ENCODE assay signal across 16 mouse cellular contexts in the genomic region with DNA sequence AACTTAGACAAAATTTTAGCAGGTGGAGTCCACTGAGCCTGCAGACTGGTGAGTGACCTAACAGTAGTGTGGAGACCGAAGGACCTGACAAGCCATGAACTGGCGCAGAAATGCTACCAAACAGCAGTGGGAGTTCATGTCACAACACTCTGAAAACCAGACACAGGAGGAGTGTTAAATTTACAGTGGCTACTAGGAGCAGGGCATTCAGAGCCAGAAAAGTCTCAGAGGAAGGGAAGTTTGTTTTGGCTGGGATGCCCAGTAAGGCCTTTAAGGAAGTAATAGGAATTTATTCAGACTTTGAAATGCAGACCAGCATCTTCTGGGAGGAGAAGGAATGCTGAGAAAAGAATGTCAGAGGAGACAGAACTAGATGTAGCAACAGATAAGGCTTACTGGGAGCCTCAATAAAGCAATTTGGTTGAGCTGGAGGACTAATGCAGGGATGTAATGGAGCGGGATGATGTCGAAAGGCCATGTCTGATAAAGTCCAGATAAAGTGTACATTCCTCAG. TPM values are rescaled to one million over a fixed set of nuclear protein-coding genes. Genes with fewer than 3 reads are reported as not detected.
A peak's percentile ranks its signal among the peaks of the same experiment; 100 is the strongest.
DNase-seq lines count a peak whose midpoint lies in the region; ATAC-seq and TF ChIP-seq lines count a peak whose summit lies in the region.
"Had no signal": no experiment of that assay in that cellular context is flagged by ENCODE, and none has a peak within 500 bp of the region (broad histone marks: within the 10 kb centered on the region; RNA-seq: fewer than 3 reads in every experiment).

No protein-coding gene starts in this region.

- no peaks in the 10 kb centered on the region for H3K27me3 ChIP-seq in heart, embryonic 11.5 days (ENCODE audit: control insufficient read depth, insufficient read depth, low read length)
- H3K27me3 ChIP-seq in liver, adult 2 months (ENCODE audit: control insufficient read depth, insufficient read depth, low read length) = no peaks in the 10 kb centered on the region
- no peaks in the 10 kb centered on the region for H3K27me3 ChIP-seq in liver, postnatal 0 days (ENCODE audit: insufficient read depth, low read length)
- no peaks in the 10 kb centered on the region for H3K27me3 ChIP-seq in heart, embryonic 12.5 days (replicated peaks)
- no peaks in the 10 kb centered on the region for H3K27me3 ChIP-seq in midbrain, embryonic 16.5 days (ENCODE audit: control insufficient read depth, insufficient read depth, low read depth, low read length)
- H3K27me3 ChIP-seq: lung, embryonic 15.5 days; neural tube, embryonic 12.5 days had no signal

- ATAC-seq in heart, embryonic 11.5 days (replicated peaks; ENCODE audit: insufficient number of reproducible peaks, low FRiP score, low TSS enrichment) = no peak
- no peak for ATAC-seq in liver, postnatal 0 days
- no peak for ATAC-seq in heart, embryonic 12.5 days (ENCODE audit: insufficient number of reproducible peaks, low FRiP score)
- ATAC-seq in midbrain, embryonic 16.5 days = no peak

- TF ChIP-seq CTCF in liver, adult 2 months (IDR thresholded peaks at IDR 0.05; ENCODE audit: low read depth, low read length) = no peak
- TF ChIP-seq CTCF in liver, postnatal 0 days (IDR thresholded peaks at IDR 0.05; ENCODE audit: low read depth) = no peak

- WGBS in heart, embryonic 11.5 days (ENCODE audit: insufficient replicate concordance) = 60% methylated on average over 4 of the region's 4 CpGs
- 77% methylated on average over 4 of the region's 4 CpGs for WGBS in liver, adult 2 months
- WGBS in liver, postnatal 0 days (ENCODE audit: insufficient replicate concordance) = 73% methylated on average over 4 of the region's 4 CpGs
- WGBS in heart, embryonic 12.5 days = 38% methylated on average over 4 of the region's 4 CpGs
- 88% methylated on average over 4 of the region's 4 CpGs for WGBS in midbrain, embryonic 16.5 days

- no peak overlapping the region for H3K9ac ChIP-seq in heart, embryonic 11.5 days (ENCODE audit: low read depth, low read length)
- no peak overlapping the region for H3K9ac ChIP-seq in liver, adult 2 months (ENCODE audit: low read depth, low read length)
- no peak overlapping the region for H3K9ac ChIP-seq in liver, postnatal 0 days (replicated peaks)
- H3K9ac ChIP-seq in heart, embryonic 12.5 days = no peak overlapping the region
- no peak overlapping the region for H3K9ac ChIP-seq in midbrain, embryonic 16.5 days (ENCODE audit: low read depth, low read length)
- H3K9ac ChIP-seq: lung, embryonic 15.5 days; neural tube, embryonic 12.5 days had no signal

- no peaks in the 10 kb centered on the region for H3K9me3 ChIP-seq in heart, embryonic 11.5 days (replicated peaks; ENCODE audit: control insufficient read depth, low read length)
- no peaks in the 10 kb centered on the region for H3K9me3 ChIP-seq in liver, postnatal 0 days (ENCODE audit: low read length)
- no peaks in the 10 kb centered on the region for H3K9me3 ChIP-seq in heart, embryonic 12.5 days (replicated peaks)
- no peaks in the 10 kb centered on the region for H3K9me3 ChIP-seq in midbrain, embryonic 16.5 days (replicated peaks; ENCODE audit: control insufficient read depth, low read length, poor library complexity, severe bottlenecking)
- H3K9me3 ChIP-seq: lung, embryonic 15.5 days; neural tube, embryonic 12.5 days had no signal

- no peak for TF ChIP-seq POLR2A in liver, adult 2 months (IDR thresholded peaks at IDR 0.05; ENCODE audit: extremely low read depth, insufficient read depth, low read length)

- DNase-seq in heart, adult 18-20 months = peak; percentile 15
- peak; percentile 5 for DNase-seq in liver, adult 2 months (ENCODE audit: extremely low read depth, low read depth, low spot score)
- no peak for DNase-seq in liver, postnatal 0 days
- DNase-seq in kidney, postnatal 10 days = peak; percentile 9
- no peak for DNase-seq in spleen, postnatal 4 days (ENCODE audit: low spot score in 2 of 2)
- DNase-seq: adrenal gland, postnatal 10 days; cerebellum, adult 2 months; gastrocnemius, postnatal 10 days; liver; thymus, adult 2 months had no signal

- H3K4me2 ChIP-seq in heart, embryonic 11.5 days = no peak overlapping the region
- H3K4me2 ChIP-seq in liver, postnatal 0 days (ENCODE audit: low read depth, low read length) = no peak overlapping the region
- H3K4me2 ChIP-seq in heart, embryonic 12.5 days = no peak overlapping the region
- no peak overlapping the region for H3K4me2 ChIP-seq in midbrain, embryonic 16.5 days (ENCODE audit: low read length)
- H3K4me2 ChIP-seq: lung, embryonic 15.5 days; neural tube, embryonic 12.5 days had no signal

- H3K79me2 ChIP-seq in liver, adult 2 months (ENCODE audit: control insufficient read depth, insufficient read depth, low read length) = no peaks in the 10 kb centered on the region

- no peak overlapping the region for H3K4me3 ChIP-seq in heart, embryonic 11.5 days (ENCODE audit: low read depth, low read length)
- no peak overlapping the region for H3K4me3 ChIP-seq in liver, adult 2 months (ENCODE audit: insufficient read depth, low read depth, low read length)
- no peak overlapping the region for H3K4me3 ChIP-seq in liver, postnatal 0 days (ENCODE audit: low read depth, low read length)
- no peak overlapping the region for H3K4me3 ChIP-seq in heart, embryonic 12.5 days
- no peak overlapping the region for H3K4me3 ChIP-seq in midbrain, embryonic 16.5 days (ENCODE audit: low read depth, low read length)
- H3K4me3 ChIP-seq: lung, embryonic 15.5 days; megakaryocyte, embryonic 14.5 days; neural tube, embryonic 12.5 days had no signal

- H3K27ac ChIP-seq in heart, embryonic 11.5 days (ENCODE audit: low read depth, low read length) = no peak overlapping the region
- H3K27ac ChIP-seq in liver, adult 2 months (replicated peaks; ENCODE audit: insufficient read depth, low read depth, low read length) = no peak overlapping the region
- H3K27ac ChIP-seq in liver, postnatal 0 days (ENCODE audit: low read depth) = no peak overlapping the region
- H3K27ac ChIP-seq in heart, embryonic 12.5 days (ENCODE audit: poor library complexity, severe bottlenecking) = 0 out of 2 replicates have a peak overlapping the region, but pooled peaks have one; percentile 6
- H3K27ac ChIP-seq in midbrain, embryonic 16.5 days (ENCODE audit: low read length) = no peak overlapping the region
- H3K27ac ChIP-seq: lung, embryonic 15.5 days; neural tube, embryonic 12.5 days had no signal

- H3K4me1 ChIP-seq in heart, embryonic 11.5 days (ENCODE audit: control insufficient read depth, insufficient read depth, low read length) = no peaks in the 10 kb centered on the region
- H3K4me1 ChIP-seq in liver, adult 2 months (ENCODE audit: control insufficient read depth, insufficient read depth, low read length) = no peaks in the 10 kb centered on the region
- H3K4me1 ChIP-seq in liver, postnatal 0 days (ENCODE audit: insufficient read depth) = no peaks in the 10 kb centered on the region
- H3K4me1 ChIP-seq in heart, embryonic 12.5 days (replicated peaks) = 0 out of 2 replicates have a peak, but pooled peaks cover 3% of the 10 kb centered on the region
- H3K4me1 ChIP-seq in midbrain, embryonic 16.5 days (ENCODE audit: control insufficient read depth, insufficient read depth, low read length) = no peaks in the 10 kb centered on the region
- H3K4me1 ChIP-seq: lung, embryonic 15.5 days; neural tube, embryonic 12.5 days had no signal

- H3K36me3 ChIP-seq in heart, embryonic 11.5 days (ENCODE audit: control insufficient read depth, insufficient read depth, low read length) = no peaks in the 10 kb centered on the region
- H3K36me3 ChIP-seq in liver, adult 2 months (ENCODE audit: control insufficient read depth, insufficient read depth, low read length) = no peaks in the 10 kb centered on the region
- H3K36me3 ChIP-seq in liver, postnatal 0 days (replicated peaks; ENCODE audit: insufficient read depth, low read length) = no peaks in the 10 kb centered on the region
- no peaks in the 10 kb centered on the region for H3K36me3 ChIP-seq in heart, embryonic 12.5 days
- H3K36me3 ChIP-seq in midbrain, embryonic 16.5 days (ENCODE audit: control insufficient read depth, insufficient read depth, low read length) = no peaks in the 10 kb centered on the region
- H3K36me3 ChIP-seq: lung, embryonic 15.5 days; neural tube, embryonic 12.5 days had no signal

- TF ChIP-seq EP300 in liver, postnatal 0 days (IDR thresholded peaks at IDR 0.05; ENCODE audit: low read depth) = no peak

RNA-seq across cellular contexts. Expression of gene Frk, which starts 3.2 kb away (rescaled TPM):
- 1 to 10 TPM; 1.2 to 1.3 TPM for total RNA-seq in heart, adult 18-20 months (2021)
- 5.9 and 6.8 TPM in 2 replicates for polyA plus RNA-seq in heart, embryonic 11.5 days (2014; fragmentation: Nextera tagmentation; extraction: Ambion mirVana)
- total RNA-seq in liver, adult 2 months (2014; rRNA removed) = 4.2 and 5.2 TPM in 2 replicates
- polyA plus RNA-seq in liver, adult 2 months (2012; rRNA removed) = 0.92 and 1.2 TPM in 2 replicates
- 0.83 and 0.99 TPM in 2 replicates for polyA plus RNA-seq in liver, postnatal 0 days (2015; fragmentation: Nextera tagmentation; extraction: Ambion mirVana)
- polyA plus RNA-seq in heart, embryonic 12.5 days (2016; fragmentation: Nextera tagmentation; extraction: Ambion mirVana) = 4.4 and 5.5 TPM in 2 replicates
- 0.33 and 0.47 TPM in 2 replicates for polyA plus RNA-seq in midbrain, embryonic 16.5 days (2015; fragmentation: Nextera tagmentation; extraction: Ambion mirVana)

Comparison
In these comparisons a context has a peak if more than half of its experiments do, and no peak if none do; other contexts are left out.
1. DNase-seq: peak in heart, adult 18-20 months (2 of 2), liver, adult 2 months (single experiment) and kidney, postnatal 10 days (single experiment); none in liver, postnatal 0 days (single experiment) and spleen, postnatal 4 days (0 of 2).